Mouse (Mus musculus) C2C12 (cell line): ENCODE data around the gene Samd4b. TPM values are rescaled to one million over a fixed set of nuclear protein-coding genes. Genes with fewer than 3 reads are reported as not detected.

Experiments
- H3K27me3 ChIP-seq: one replicate; pipeline ENCODE4 v1.6.1; 2011; ENCODE audit not compliant: control insufficient read depth, insufficient read depth, insufficient read length
- H3K36me3 ChIP-seq: one replicate; pipeline ENCODE4 v1.6.1; 2011; ENCODE audit not compliant: control insufficient read depth, insufficient read depth
- H3K4me3 ChIP-seq: one replicate; pipeline ENCODE4 v1.5.1; 2011; ENCODE audit warnings: mild to moderate bottlenecking, control low read depth; ENCODE audit not compliant: poor library complexity, insufficient read depth, severe bottlenecking
- H3K79me2 ChIP-seq: one replicate; pipeline ENCODE4 v1.6.1; 2011; ENCODE audit not compliant: control insufficient read depth, insufficient read depth
- H3K79me3 ChIP-seq: one replicate; pipeline ENCODE4 v1.6.1; 2011; ENCODE audit warnings: low read depth, control low read depth
- H3ac ChIP-seq: one replicate; pipeline ENCODE3; 2011; ENCODE audit warnings: low read depth; ENCODE audit not compliant: control insufficient read depth, insufficient read length
- CEBPB ChIP-seq: IDR thresholded peaks from one replicate; pipeline ENCODE4 v1.6.1; 2011; ENCODE audit warnings: low read depth, mild to moderate bottlenecking, control low read depth, moderate library complexity
- CTCF ChIP-seq: IDR thresholded peaks from one replicate; pipeline ENCODE4 v1.5.1; 2011; ENCODE audit not compliant: control insufficient read depth, insufficient read depth, insufficient read length
- FOSL1 ChIP-seq: IDR thresholded peaks from one replicate; pipeline ENCODE4 v1.8.0; 2011; ENCODE audit warnings: mild to moderate bottlenecking, low read length; ENCODE audit not compliant: poor library complexity, insufficient read depth, severe bottlenecking
- MAX ChIP-seq: IDR thresholded peaks from one replicate; pipeline ENCODE4 v1.6.1; 2011; ENCODE audit warnings: mild to moderate bottlenecking, control low read depth
- MYOD1 ChIP-seq: IDR thresholded peaks from one replicate; pipeline ENCODE4 v1.6.1; 2011; ENCODE audit warnings: low read depth; ENCODE audit not compliant: control insufficient read depth, insufficient read length
- MYOG ChIP-seq: IDR thresholded peaks from one replicate; pipeline ENCODE4 v1.6.1; 2011; ENCODE audit not compliant: control insufficient read depth, insufficient read length; ENCODE audit errors: extremely low read depth
- USF1 ChIP-seq: IDR thresholded peaks from one replicate; pipeline ENCODE4 v1.6.1; 2011; ENCODE audit warnings: low read depth, mild to moderate bottlenecking, control low read depth, moderate library complexity
- polyA plus RNA-seq: library from polyadenylated mRNA; unstranded; fragments of >200 nt; fragmentation: generic; extraction: Trizol; gene quantifications from one replicate; pipeline ENCODE4 v1.2.1, GENCODE M21; 2012; ENCODE audit warnings: missing spikeins

Gene Samd4b
- polyA plus RNA-seq, 1 experiment = 42.6 TPM

GRCm38 (mm10) chr7:28452361-28453005 lies 145.5 kb downstream of the Samd4b start:
- Histone ChIP-seq H3K79me2 (no peaks in the 10 kb centered on the region), H3K79me3 (no peaks in the 10 kb centered on the region), H3K4me3 (no peak overlapping the region), H3K36me3 (no peaks in the 10 kb centered on the region), H3ac (no peak overlapping the region), H3K27me3 (peaks cover 41% of the 10 kb centered on the region)
- TF ChIP-seq CEBPB = no peak
- TF ChIP-seq FOSL1 = no peak
- TF ChIP-seq MAX = no peak
- TF ChIP-seq MYOD1 = no peak
- TF ChIP-seq MYOG = no peak
- no peak for TF ChIP-seq USF1
- TF ChIP-seq CTCF = no peak

- TF ChIP-seq FOSL1 (no peak), CTCF (no peak), CEBPB (no peak), MYOD1 (no peak), MYOG (no peak), MAX (no peak), USF1 (no peak)
- H3K4me3 ChIP-seq = no peak within 1 kb of the TSS
- H3K79me3 ChIP-seq = no peaks in the 10 kb centered on the region
- H3K79me2 ChIP-seq = no peaks in the 10 kb centered on the region
- H3K27me3 ChIP-seq = peaks cover 37% of the 10 kb centered on the region
- H3K36me3 ChIP-seq = no peaks in the 10 kb centered on the region
- no peak within 1 kb of the TSS for H3ac ChIP-seq
These were observed 146.2 kb downstream of the Samd4b start, which contains the start of gene Lrfn1 for GRCm38 (mm10) chr7:28451531-28452360. Gene Lrfn1, plus strand, starts transcription at chr7:28451980.

GRCm38 (mm10) chr7:28447865-28448820 lies 149.8 kb downstream of the Samd4b start:
- no peak overlapping the region for H3ac ChIP-seq
- no peak for TF ChIP-seq MYOD1

GRCm38 (mm10) chr7:28447101-28447830 lies 150.7 kb downstream of the Samd4b start:
- Histone ChIP-seq H3ac (no peak overlapping the region), H3K79me2 (no peaks in the 10 kb centered on the region), H3K36me3 (no peaks in the 10 kb centered on the region), H3K4me3 (no peak overlapping the region), H3K27me3 (peaks cover 45% of the 10 kb centered on the region), H3K79me3 (no peaks in the 10 kb centered on the region)
- no peak for TF ChIP-seq CTCF
- no peak for TF ChIP-seq FOSL1
- no peak for TF ChIP-seq MAX
- no peak for TF ChIP-seq MYOD1
- no peak for TF ChIP-seq USF1
- TF ChIP-seq CEBPB = no peak
- no peak for TF ChIP-seq MYOG

More at GRCm38 (mm10) chr7:28447865-28448820, 149.8 kb downstream of the Samd4b start:
- Histone ChIP-seq H3K27me3 (peaks cover 51% of the 10 kb centered on the region), H3K4me3 (no peak overlapping the region), H3K79me3 (no peaks in the 10 kb centered on the region), H3K79me2 (no peaks in the 10 kb centered on the region), H3K36me3 (no peaks in the 10 kb centered on the region)

GRCm38 (mm10) chr7:28446446-28446845 lies 151.5 kb downstream of the Samd4b start:
- no peak overlapping the region for H3K4me3 ChIP-seq
- H3K27me3 ChIP-seq = peaks cover 37% of the 10 kb centered on the region
- H3ac ChIP-seq = no peak overlapping the region
- TF ChIP-seq MYOD1 = no peak
- no peak for TF ChIP-seq MAX
- no peak for TF ChIP-seq FOSL1
- no peak for TF ChIP-seq MYOG
- no peak for TF ChIP-seq CEBPB
- peak; percentile 27 for TF ChIP-seq CTCF
- no peaks in the 10 kb centered on the region for H3K79me2 ChIP-seq
- no peaks in the 10 kb centered on the region for H3K79me3 ChIP-seq
- H3K36me3 ChIP-seq = no peaks in the 10 kb centered on the region
